13 mouse cellular contexts compared by ENCODE assay signal in genomic region chr11:75053020-75053419, GRCm38 (mm10).
A peak's percentile ranks its signal among the peaks of the same experiment; 100 is the strongest.
DNase-seq lines count a peak whose midpoint lies in the region; ATAC-seq and TF ChIP-seq lines count a peak whose summit lies in the region.
"Had no signal": no experiment of that assay in that cellular context is flagged by ENCODE, and none has a peak within 500 bp of the region (broad histone marks: within the 10 kb centered on the region; RNA-seq: fewer than 3 reads in every experiment).

No protein-coding gene starts in this region.

- TF ChIP-seq CTCF in stomach, postnatal 0 days (IDR thresholded peaks at IDR 0.05; ENCODE audit: low read depth): no peak

- no peak for DNase-seq in heart, embryonic 10.5 days (ENCODE audit: low spot score)
- no peak for DNase-seq in heart, postnatal 4 days
- DNase-seq in right cerebral cortex, adult 18-20 months: peak; percentile 28
- DNase-seq in right cerebral cortex, postnatal 10 days (ENCODE audit: low spot score in 2 of 2): no peak
- no peak for DNase-seq in limb, embryonic 10.5 days (ENCODE audit: low spot score)
- DNase-seq in stomach, postnatal 0 days (ENCODE audit: low spot score): no peak
- DNase-seq in left cerebral cortex, adult 11 months (ENCODE audit: low spot score): no peak
- DNase-seq: cerebellum, adult 9-11 months; gastrocnemius, postnatal 10 days; midbrain, embryonic 14.5 days; thymus, adult 2 months had no signal

- H3K4me3 ChIP-seq in heart, embryonic 10.5 days: no peak overlapping the region
- H3K4me3 ChIP-seq in limb, embryonic 10.5 days: no peak overlapping the region
- no peak overlapping the region for H3K4me3 ChIP-seq in stomach, postnatal 0 days (ENCODE audit: low read depth, low read length)
- no peak overlapping the region for H3K4me3 ChIP-seq in midbrain, embryonic 13.5 days (replicated peaks)

- H3K36me3 ChIP-seq in heart, embryonic 10.5 days: peaks cover 3% of the 10 kb centered on the region; the same call in 1 of the 2 replicates
- peaks cover 23% of the 10 kb centered on the region for H3K36me3 ChIP-seq in limb, embryonic 10.5 days
- H3K36me3 ChIP-seq in stomach, postnatal 0 days (ENCODE audit: control insufficient read depth, insufficient read depth, low read length): no peaks in the 10 kb centered on the region
- peaks cover 46% of the 10 kb centered on the region for H3K36me3 ChIP-seq in midbrain, embryonic 13.5 days

- no peaks in the 10 kb centered on the region for H3K9me3 ChIP-seq in heart, embryonic 10.5 days
- no peaks in the 10 kb centered on the region for H3K9me3 ChIP-seq in limb, embryonic 10.5 days (replicated peaks)
- H3K9me3 ChIP-seq in stomach, postnatal 0 days (ENCODE audit: control insufficient read depth, low read length): no peaks in the 10 kb centered on the region
- H3K9me3 ChIP-seq in midbrain, embryonic 13.5 days: no peaks in the 10 kb centered on the region

- no peak for ATAC-seq in stomach, postnatal 0 days (ENCODE audit: low FRiP score, low TSS enrichment)
- ATAC-seq in midbrain, embryonic 13.5 days: no peak
- ATAC-seq: hindbrain, postnatal 0 days had no signal

- H3K27me3 ChIP-seq in heart, embryonic 10.5 days (ENCODE audit: insufficient read depth, poor library complexity, severe bottlenecking): no peaks in the 10 kb centered on the region
- no peaks in the 10 kb centered on the region for H3K27me3 ChIP-seq in limb, embryonic 10.5 days (ENCODE audit: low read depth, poor library complexity, severe bottlenecking)
- no peaks in the 10 kb centered on the region for H3K27me3 ChIP-seq in stomach, postnatal 0 days (ENCODE audit: control insufficient read depth, insufficient read depth, low read length)
- no peaks in the 10 kb centered on the region for H3K27me3 ChIP-seq in midbrain, embryonic 13.5 days

- peaks cover 61% of the 10 kb centered on the region for H3K4me1 ChIP-seq in heart, embryonic 10.5 days
- peaks cover 68% of the 10 kb centered on the region for H3K4me1 ChIP-seq in limb, embryonic 10.5 days
- H3K4me1 ChIP-seq in stomach, postnatal 0 days (replicated peaks; ENCODE audit: control insufficient read depth, insufficient read depth): peaks cover 9% of the 10 kb centered on the region
- 0 out of 2 replicates have a peak, but pooled peaks cover under 1% of the 10 kb centered on the region for H3K4me1 ChIP-seq in midbrain, embryonic 13.5 days (replicated peaks)

- H3K9ac ChIP-seq in stomach, postnatal 0 days (ENCODE audit: low read length): no peak overlapping the region
- no peak overlapping the region for H3K9ac ChIP-seq in midbrain, embryonic 13.5 days (replicated peaks)

- H3K27ac ChIP-seq in heart, embryonic 10.5 days: peak overlapping the region; percentile 78
- peak overlapping the region; percentile 69; the same call in 1 of the 2 replicates for H3K27ac ChIP-seq in limb, embryonic 10.5 days
- H3K27ac ChIP-seq in stomach, postnatal 0 days (replicated peaks): peak overlapping the region; percentile 88
- no peak overlapping the region for H3K27ac ChIP-seq in midbrain, embryonic 13.5 days
- H3K27ac ChIP-seq: hindbrain, postnatal 0 days had no signal

- TF ChIP-seq EP300 in stomach, postnatal 0 days (optimal IDR thresholded peaks at IDR 0.05): no peak

- no peak overlapping the region for H3K4me2 ChIP-seq in stomach, postnatal 0 days (replicated peaks; ENCODE audit: low read depth)
- no peak overlapping the region for H3K4me2 ChIP-seq in midbrain, embryonic 13.5 days (replicated peaks)

- 71% methylated on average over 2 of the region's 2 CpGs for WGBS in heart, embryonic 10.5 days
- WGBS in limb, embryonic 10.5 days: 95% methylated on average over 2 of the region's 2 CpGs
- WGBS in stomach, postnatal 0 days: 32% methylated on average over 2 of the region's 2 CpGs
- WGBS in midbrain, embryonic 13.5 days: 91% methylated on average over 2 of the region's 2 CpGs
